Mouse (Mus musculus) G1E (cell line): ENCODE measurements around the gene Gm45140. TPM values are rescaled to one million over a fixed set of nuclear protein-coding genes. Genes with fewer than 3 reads are reported as not detected.

Experiments used
- ATAC-seq: 2 replicates; pipeline ENCODE4 v1.8.0; 2016; ENCODE audit warnings: mild to moderate bottlenecking; ENCODE audit not compliant: insufficient number of reproducible peaks, poor library complexity, low FRiP score, severe bottlenecking; ENCODE audit errors: extremely low read depth
- DNase-seq: peaks from one replicate; pipeline ENCODE4 v3.0.0; 2012; ENCODE audit warnings: low spot score
- H3K27me3 ChIP-seq: 2 replicates; pipeline ENCODE4 v1.6.1; 2012; ENCODE audit warnings: mild to moderate bottlenecking, low read length, inconsistent platforms; ENCODE audit not compliant: insufficient read depth
- H3K36me3 ChIP-seq: replicated peaks from 2 replicates; pipeline ENCODE3; 2012; ENCODE audit warnings: mild to moderate bottlenecking, inconsistent platforms
- H3K4me1 ChIP-seq: 2 replicates; pipeline ENCODE4 v1.6.1; 2012; ENCODE audit warnings: low read depth, low read length, inconsistent platforms, mixed read lengths; ENCODE audit not compliant: insufficient read depth
- H3K4me3 ChIP-seq: 2 replicates; pipeline ENCODE4 v1.5.1; 2012; ENCODE audit warnings: low read depth, mild to moderate bottlenecking, inconsistent platforms, low read length, moderate library complexity, mixed read lengths
- H3K9me3 ChIP-seq: replicated peaks from 2 replicates; pipeline ENCODE4 v1.6.1; 2012; ENCODE audit warnings: inconsistent platforms
- CTCF ChIP-seq: IDR thresholded peaks from 2 replicates; pipeline ENCODE4 v1.5.1; 2012; ENCODE audit warnings: low read depth, low read length, inconsistent platforms, mixed read lengths
- GATA1 ChIP-seq: IDR thresholded peaks from 2 replicates; pipeline ENCODE4 v1.6.1; 2012; ENCODE audit warnings: borderline replicate concordance, low read length, inconsistent platforms, mixed read lengths
- GATA2 ChIP-seq: IDR thresholded peaks from 2 replicates; pipeline ENCODE4 v1.6.1; 2012; ENCODE audit warnings: low read depth, low read length, inconsistent platforms, borderline replicate concordance
- POLR2AphosphoS5 ChIP-seq: IDR thresholded peaks from 2 replicates; pipeline ENCODE4 v1.6.1; 2012; ENCODE audit warnings: low read depth, low read length, inconsistent platforms; ENCODE audit not compliant: insufficient replicate concordance
- TAL1 ChIP-seq: conservative IDR thresholded peaks from 2 replicates; pipeline ENCODE4 v1.6.1; 2012; ENCODE audit warnings: low read depth, low read length, inconsistent platforms, mixed read lengths
- polyA plus RNA-seq: library from polyadenylated mRNA; stranded (reverse); fragments of >175 nt; gene quantifications from 2 replicates; pipeline ENCODE4 v1.2.3, GENCODE M21; 2012
- total RNA-seq, 2 experiments: library from RNA; stranded (forward) in 1 of 2; stranded (reverse) in 1 of 2; fragments of 200-1000 nt in 1 of 2; fragments of >200 nt in 1 of 2; fragmentation: Nextera tagmentation in 1 of 2; gene quantifications; 2 replicates each; pipeline ENCODE4 v1.2.3; 2014 to 2017

The Gm45140 gene
- total and polyA plus RNA-seq, 3 experiments: 10.5 to 19.5 (median 13.8) TPM

DNA sequence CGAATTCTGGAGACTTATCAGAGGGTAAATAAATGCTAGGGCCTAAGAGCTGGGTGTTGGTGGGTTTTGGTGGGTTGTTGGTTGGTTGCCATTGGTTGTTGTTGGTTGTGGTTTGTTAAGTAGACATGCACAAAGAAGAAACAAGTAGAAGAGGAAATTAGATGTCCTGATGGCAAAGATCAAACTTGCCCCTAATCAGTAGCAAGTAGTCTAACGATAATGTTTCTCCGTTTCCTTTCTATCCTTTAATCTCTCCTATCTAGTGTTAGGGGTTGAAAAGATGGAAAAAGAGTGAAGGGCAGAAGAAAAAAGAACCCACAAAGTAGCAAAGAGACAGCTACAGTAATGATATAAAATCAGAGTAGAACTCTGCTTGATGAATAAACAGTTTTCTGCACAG, 91.0 kb downstream of the Gm45140 start:
- no peaks in the 10 kb centered on the region for H3K36me3 ChIP-seq
- no peak for DNase-seq
- no peaks in the 10 kb centered on the region; the same call in 1 of the 2 replicates for H3K9me3 ChIP-seq
- peaks cover 72% of the 10 kb centered on the region for H3K4me1 ChIP-seq
- H3K27me3 ChIP-seq: peaks cover 7% of the 10 kb centered on the region
- no peak for TF ChIP-seq POLR2AphosphoS5
- TF ChIP-seq CTCF: no peak
- TF ChIP-seq GATA2: no peak
- no peak for TF ChIP-seq GATA1
- no peak for TF ChIP-seq TAL1
- no peak for ATAC-seq
- no peak overlapping the region for H3K4me3 ChIP-seq

DNA sequence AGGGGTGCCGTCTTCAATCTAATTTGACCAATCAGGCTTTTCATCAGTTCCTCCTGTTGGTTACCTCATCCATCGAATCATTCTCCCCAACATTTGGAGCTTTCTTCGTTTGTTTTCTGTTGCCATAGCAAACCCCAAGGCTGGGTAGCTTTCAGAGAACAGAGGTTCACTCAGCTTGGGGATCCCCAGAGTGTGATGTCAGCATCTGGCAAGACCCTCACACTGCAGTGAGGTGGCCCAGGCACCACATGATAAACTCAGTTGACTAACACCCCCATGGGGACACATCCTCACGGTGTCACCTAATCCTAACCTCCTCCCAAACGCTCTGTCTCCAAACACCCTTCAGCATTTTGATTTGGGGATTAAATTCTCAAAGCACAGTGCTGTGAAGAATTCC, 92.3 kb downstream of the Gm45140 start:
- ATAC-seq: no peak

GRCm38 (mm10) chr6:87742804-87743203, 92.8 kb downstream of the Gm45140 start:
- Histone ChIP-seq H3K27me3 (peaks cover 9% of the 10 kb centered on the region), H3K4me1 (peaks cover 76% of the 10 kb centered on the region), H3K9me3 (no peaks in the 10 kb centered on the region; the same call in 1 of the 2 replicates), H3K36me3 (no peaks in the 10 kb centered on the region), H3K4me3 (no peak overlapping the region)
- no peak for DNase-seq
- 0 out of 2 replicates have a peak, but pooled peaks have one; percentile 10 for TF ChIP-seq CTCF
- no peak for TF ChIP-seq GATA1
- TF ChIP-seq POLR2AphosphoS5: no peak
- TF ChIP-seq TAL1: no peak
- no peak for TF ChIP-seq GATA2
- no peak for ATAC-seq

More for the DNA sequence above, 92.3 kb downstream of the Gm45140 start:
- H3K4me3 ChIP-seq: no peak overlapping the region
- H3K9me3 ChIP-seq: no peaks in the 10 kb centered on the region; the same call in 1 of the 2 replicates
- H3K4me1 ChIP-seq: peaks cover 76% of the 10 kb centered on the region
- H3K36me3 ChIP-seq: no peaks in the 10 kb centered on the region
- peaks cover 7% of the 10 kb centered on the region; the same call in 1 of the 2 replicates for H3K27me3 ChIP-seq
- no peak for DNase-seq
- no peak for TF ChIP-seq TAL1
- no peak for TF ChIP-seq GATA2
- no peak for TF ChIP-seq CTCF
- TF ChIP-seq GATA1: no peak
- no peak for TF ChIP-seq POLR2AphosphoS5

GRCm38 (mm10) chr6:87741978-87742377, 93.6 kb downstream of the Gm45140 start:
- TF ChIP-seq CTCF: no peak
- no peak for TF ChIP-seq GATA2
- no peak for TF ChIP-seq GATA1
- no peak for TF ChIP-seq POLR2AphosphoS5
- TF ChIP-seq TAL1: no peak
- DNase-seq (no peak), ATAC-seq (no peak)
- no peaks in the 10 kb centered on the region for H3K36me3 ChIP-seq
- H3K9me3 ChIP-seq: no peaks in the 10 kb centered on the region; the same call in 1 of the 2 replicates
- peaks cover 70% of the 10 kb centered on the region for H3K4me1 ChIP-seq
- H3K4me3 ChIP-seq: no peak overlapping the region
- peaks cover 11% of the 10 kb centered on the region for H3K27me3 ChIP-seq

GRCm38 (mm10) chr6:87740496-87740895, 95.1 kb downstream of the Gm45140 start:
- TF ChIP-seq TAL1 (peak; percentile 94), POLR2AphosphoS5 (no peak)
- ATAC-seq (peak; percentile 83), DNase-seq (peak; percentile 65)
- Histone ChIP-seq H3K9me3 (no peaks in the 10 kb centered on the region; the same call in 1 of the 2 replicates), H3K36me3 (no peaks in the 10 kb centered on the region), H3K4me1 (peaks cover 58% of the 10 kb centered on the region), H3K27me3 (peaks cover 21% of the 10 kb centered on the region), H3K4me3 (peak overlapping the region; percentile 18; the same call in 1 of the 2 replicates)

GRCm38 (mm10) chr6:87739898-87740297, 95.7 kb downstream of the Gm45140 start:
- Histone ChIP-seq H3K4me1 (peaks cover 56% of the 10 kb centered on the region), H3K9me3 (no peaks in the 10 kb centered on the region; the same call in 1 of the 2 replicates), H3K4me3 (peak overlapping the region; percentile 18; the same call in 1 of the 2 replicates), H3K36me3 (no peaks in the 10 kb centered on the region), H3K27me3 (peaks cover 27% of the 10 kb centered on the region)
- no peak for ATAC-seq
- no peak for TF ChIP-seq POLR2AphosphoS5
- TF ChIP-seq GATA1: no peak
- no peak for TF ChIP-seq CTCF
- TF ChIP-seq GATA2: no peak
- DNase-seq: no peak

Other genes starting within 250 kb of the Gm45140 start
- gene Prokr1, start 245.1 kb downstream of the Gm45140 start, total RNA-seq (2014; fragmentation: Nextera tagmentation): 2.6 and 6.3 TPM in 2 replicates
- 1.9 and 3.3 TPM in 2 replicates for gene Prokr1, start 245.1 kb downstream of the Gm45140 start, total RNA-seq (2017)
- gene Prokr1, start 245.1 kb downstream of the Gm45140 start, polyA plus RNA-seq: 0.24 and 0.33 TPM in 2 replicates
- 81.4 and 111 TPM in 2 replicates for gene Aplf, start 163.6 kb downstream of the Gm45140 start, total RNA-seq (2014; fragmentation: Nextera tagmentation)
- 79.6 and 81.7 TPM in 2 replicates for gene Aplf, start 163.6 kb downstream of the Gm45140 start, total RNA-seq (2017)
- 18.7 and 23.0 TPM in 2 replicates for gene Aplf, start 163.6 kb downstream of the Gm45140 start, polyA plus RNA-seq
- 2.3 TPM in 1 of 2 replicates, not detected in the other for gene Efcc1, start 104.9 kb downstream of the Gm45140 start, total RNA-seq (2014; fragmentation: Nextera tagmentation)
- 0.11 and 0.58 TPM in 2 replicates for gene Efcc1, start 104.9 kb downstream of the Gm45140 start, total RNA-seq (2017)
- not detected in 2 replicates for gene Efcc1, start 104.9 kb downstream of the Gm45140 start, polyA plus RNA-seq
- gene Gp9, start 57.7 kb downstream of the Gm45140 start, total RNA-seq (2014; fragmentation: Nextera tagmentation): 4.7 and 6.4 TPM in 2 replicates
- 1.6 and 2.2 TPM in 2 replicates for gene Gp9, start 57.7 kb downstream of the Gm45140 start, total RNA-seq (2017)
- gene Gp9, start 57.7 kb downstream of the Gm45140 start, polyA plus RNA-seq: 6.3 and 9.1 TPM in 2 replicates
- gene Rab43, start 23.6 kb downstream of the Gm45140 start, total RNA-seq (2014; fragmentation: Nextera tagmentation): 20.1 and 34.8 TPM in 2 replicates
- 11.5 and 15.5 TPM in 2 replicates for gene Rab43, start 23.6 kb downstream of the Gm45140 start, total RNA-seq (2017)
- gene Rab43, start 23.6 kb downstream of the Gm45140 start, polyA plus RNA-seq: 30.8 and 62.5 TPM in 2 replicates
- 46.7 and 53.5 TPM in 2 replicates for gene Isy1, start 3.0 kb upstream of the Gm45140 start, total RNA-seq (2014; fragmentation: Nextera tagmentation)
- 62.5 and 65.2 TPM in 2 replicates for gene Isy1, start 3.0 kb upstream of the Gm45140 start, total RNA-seq (2017)
- gene Isy1, start 3.0 kb upstream of the Gm45140 start, polyA plus RNA-seq: 46.2 and 54.9 TPM in 2 replicates
- gene Cnbp, start 15.3 kb upstream of the Gm45140 start, total RNA-seq (2014; fragmentation: Nextera tagmentation): 679 and 832 TPM in 2 replicates
- gene Cnbp, start 15.3 kb upstream of the Gm45140 start, total RNA-seq (2017): 948 and 1,031 TPM in 2 replicates
- gene Cnbp, start 15.3 kb upstream of the Gm45140 start, polyA plus RNA-seq: 124 and 135 TPM in 2 replicates
- gene Copg1, start 52.0 kb upstream of the Gm45140 start, total RNA-seq (2014; fragmentation: Nextera tagmentation): 53.7 and 61.5 TPM in 2 replicates
- 73.3 and 81.9 TPM in 2 replicates for gene Copg1, start 52.0 kb upstream of the Gm45140 start, total RNA-seq (2017)
- gene Copg1, start 52.0 kb upstream of the Gm45140 start, polyA plus RNA-seq: 16.1 and 45.2 TPM in 2 replicates
- gene Hmces, start 78.1 kb upstream of the Gm45140 start, total RNA-seq (2014; fragmentation: Nextera tagmentation): 19.8 and 32.3 TPM in 2 replicates
- 31.3 and 31.4 TPM in 2 replicates for gene Hmces, start 78.1 kb upstream of the Gm45140 start, total RNA-seq (2017)
- gene Hmces, start 78.1 kb upstream of the Gm45140 start, polyA plus RNA-seq: 20.0 and 23.7 TPM in 2 replicates
- gene H1fx, start 145.8 kb upstream of the Gm45140 start, total RNA-seq (2014; fragmentation: Nextera tagmentation): not detected in 2 replicates
- not detected in 2 replicates for gene H1fx, start 145.8 kb upstream of the Gm45140 start, total RNA-seq (2017)
- gene H1fx, start 145.8 kb upstream of the Gm45140 start, polyA plus RNA-seq: not detected in 2 replicates
- 419 and 473 TPM in 2 replicates for gene Rab7, start 209.5 kb upstream of the Gm45140 start, total RNA-seq (2014; fragmentation: Nextera tagmentation)
- 80.7 and 101 TPM in 2 replicates for gene Rab7, start 209.5 kb upstream of the Gm45140 start, total RNA-seq (2017)
- gene Rab7, start 209.5 kb upstream of the Gm45140 start, polyA plus RNA-seq: 89.5 and 89.9 TPM in 2 replicates
- 164 and 172 TPM in 2 replicates for gene Rpn1, start 248.7 kb upstream of the Gm45140 start, total RNA-seq (2014; fragmentation: Nextera tagmentation)
- 156 and 179 TPM in 2 replicates for gene Rpn1, start 248.7 kb upstream of the Gm45140 start, total RNA-seq (2017)
- 44.5 and 49.1 TPM in 2 replicates for gene Rpn1, start 248.7 kb upstream of the Gm45140 start, polyA plus RNA-seq